Mouse (Mus musculus) cerebellum, postnatal 25 days (tissue): Measurements from ENCODE around the gene Iffo1.
"Not testable (repeated sequence)": the region's sequence is repeated elsewhere in the genome, so short reads cannot be mapped to it uniquely, and the experiment has no call there.

Experiments
- DNase-seq, 2 experiments: peaks; one replicate each; pipeline ENCODE4 v3.0.0; 2021; ENCODE audit warnings: mixed read lengths in 2 of 2

The Iffo1 gene

GRCm38 (mm10) chr6:125161971-125162370 is 16.9 kb downstream of the Iffo1 start:
- peak; percentile 74 to 81 for DNase-seq

GRCm38 (mm10) chr6:125162615-125163305 is 17.7 kb downstream of the Iffo1 start:
- DNase-seq, result not testable (repeated sequence)

- peak; percentile 42 for DNase-seq
Observed at GRCm38 (mm10) chr6:125163801-125164657, 19.0 kb downstream of the Iffo1 start.

GRCm38 (mm10) chr6:125164672-125165327 is 19.8 kb downstream of the Iffo1 start:
- peak; percentile 72 to 74 for DNase-seq

GRCm38 (mm10) chr6:125165328-125165891 is 20.4 kb downstream of the Iffo1 start:
- DNase-seq, result peak; percentile 98

- DNase-seq, result peak; percentile 81 to 86
Observed at GRCm38 (mm10) chr6:125166051-125166751, 21.2 kb downstream of the Iffo1 start, which contains the start of gene Gapdh. Gene Gapdh, minus strand, starts transcription at chr6:125166467.

GRCm38 (mm10) chr6:125166861-125167650 is 22.0 kb downstream of the Iffo1 start:
- DNase-seq, result peak in 1 of 2 experiments; percentile 60

GRCm38 (mm10) chr6:125168086-125168485 is 23.0 kb downstream of the Iffo1 start:
- DNase-seq, result no peak

- no peak for DNase-seq
Observed at GRCm38 (mm10) chr6:125170194-125170593, 25.2 kb downstream of the Iffo1 start.

GRCm38 (mm10) chr6:125172474-125172873 is 27.4 kb downstream of the Iffo1 start:
- no peak for DNase-seq

- no peak for DNase-seq
Observed at GRCm38 (mm10) chr6:125173256-125173655, 28.2 kb downstream of the Iffo1 start.

- no peak for DNase-seq
Observed at GRCm38 (mm10) chr6:125175469-125175868, 30.4 kb downstream of the Iffo1 start.

- no peak for DNase-seq
Observed at GRCm38 (mm10) chr6:125179601-125180000, 34.6 kb downstream of the Iffo1 start.

- DNase-seq, result no peak
Observed at GRCm38 (mm10) chr6:125182133-125182532, 37.1 kb downstream of the Iffo1 start.

- DNase-seq, result no peak
Observed at GRCm38 (mm10) chr6:125186203-125186602, 41.2 kb downstream of the Iffo1 start.

- DNase-seq, result no peak
Observed at GRCm38 (mm10) chr6:125190816-125191215, 45.8 kb downstream of the Iffo1 start.

- peak; percentile 98 to 99 for DNase-seq
Observed at GRCm38 (mm10) chr6:125191332-125192015, 46.4 kb downstream of the Iffo1 start, which contains the start of the genes Ncapd2 and Mrpl51. Gene Ncapd2, minus strand, starts transcription at chr6:125191701. Gene Mrpl51, plus strand, starts transcription at chr6:125191801.

GRCm38 (mm10) chr6:125192016-125192714 is 47.1 kb downstream of the Iffo1 start:
- DNase-seq, result peak; percentile 93 to 97

- DNase-seq, result no peak
Observed at GRCm38 (mm10) chr6:125192841-125193240, 47.8 kb downstream of the Iffo1 start.

GRCm38 (mm10) chr6:125193390-125193789 is 48.3 kb downstream of the Iffo1 start:
- no peak for DNase-seq
